Mouse (Mus musculus) spleen, adult 2 months (tissue): ENCODE measurements around the gene Sar1a.

Experiments used
- CTCF ChIP-seq: fragments of 200-500 bp; IDR thresholded peaks from 2 replicates; pipeline ENCODE4 v1.5.1; 2011; ENCODE audit warnings: mild to moderate bottlenecking, inconsistent platforms; ENCODE audit not compliant: insufficient read depth, insufficient read length, insufficient replicate concordance; ENCODE audit errors: extremely low read depth
- POLR2A ChIP-seq: fragments of 200-500 bp; IDR thresholded peaks from 2 replicates; pipeline ENCODE4 v1.6.1; 2011; ENCODE audit warnings: low read depth, low read length, inconsistent platforms

DNA sequence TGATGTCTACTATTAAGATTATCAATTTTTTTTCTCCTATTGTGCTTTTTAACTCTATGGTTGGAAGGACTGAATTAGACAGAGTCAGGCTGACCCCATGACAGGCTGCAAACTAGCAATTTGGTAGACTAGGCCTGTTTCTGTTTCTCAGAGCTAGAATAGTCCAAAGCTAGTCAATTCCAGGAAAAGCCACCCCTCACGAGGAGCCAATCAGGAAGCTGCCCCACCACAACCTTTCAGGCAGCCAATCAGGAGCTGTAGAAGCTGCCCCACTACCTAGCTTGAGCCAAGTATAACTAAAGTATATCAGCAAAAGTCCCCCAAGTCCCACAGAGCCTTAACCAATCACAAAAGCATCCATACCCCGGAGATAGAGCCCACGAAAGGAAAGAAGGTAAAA lies 4.2 kb upstream of the Sar1a start:
- no peak for TF ChIP-seq POLR2A
- TF ChIP-seq CTCF, result no peak
